Mouse (Mus musculus) C2C12 (cell line): ENCODE data around the gene Auts2.

Experiments
- CEBPB ChIP-seq: IDR thresholded peaks from one replicate; pipeline ENCODE4 v1.6.1; 2011; ENCODE audit warnings: low read depth, mild to moderate bottlenecking, control low read depth, moderate library complexity
- CTCF ChIP-seq: IDR thresholded peaks from one replicate; pipeline ENCODE4 v1.5.1; 2011; ENCODE audit not compliant: control insufficient read depth, insufficient read depth, insufficient read length
- MAX ChIP-seq: IDR thresholded peaks from one replicate; pipeline ENCODE4 v1.6.1; 2011; ENCODE audit warnings: mild to moderate bottlenecking, control low read depth
- MYOD1 ChIP-seq: IDR thresholded peaks from one replicate; pipeline ENCODE4 v1.6.1; 2011; ENCODE audit warnings: low read depth; ENCODE audit not compliant: control insufficient read depth, insufficient read length
- MYOG ChIP-seq: IDR thresholded peaks from one replicate; pipeline ENCODE4 v1.6.1; 2011; ENCODE audit not compliant: control insufficient read depth, insufficient read length; ENCODE audit errors: extremely low read depth

- TF ChIP-seq CTCF (no peak), MYOG (no peak), MAX (no peak), MYOD1 (no peak), CEBPB (no peak)
Observed at GRCm38 (mm10) chr5:132322971-132323370, 220.2 kb downstream of the Auts2 start.
